Mouse (Mus musculus): Measurements from ENCODE around the gene Gpr157. TPM values are rescaled to one million over a fixed set of nuclear protein-coding genes. Genes with fewer than 3 reads are reported as not detected.
"Not testable (repeated sequence)": the region's sequence is repeated elsewhere in the genome, so short reads cannot be mapped to it uniquely, and the experiment has no call there.

Gpr157 gene
- polyA plus RNA-seq (2016; fragmentation: Nextera tagmentation; extraction: Ambion mirVana), result 0.18 and 0.37 TPM in 2 replicates

DNA sequence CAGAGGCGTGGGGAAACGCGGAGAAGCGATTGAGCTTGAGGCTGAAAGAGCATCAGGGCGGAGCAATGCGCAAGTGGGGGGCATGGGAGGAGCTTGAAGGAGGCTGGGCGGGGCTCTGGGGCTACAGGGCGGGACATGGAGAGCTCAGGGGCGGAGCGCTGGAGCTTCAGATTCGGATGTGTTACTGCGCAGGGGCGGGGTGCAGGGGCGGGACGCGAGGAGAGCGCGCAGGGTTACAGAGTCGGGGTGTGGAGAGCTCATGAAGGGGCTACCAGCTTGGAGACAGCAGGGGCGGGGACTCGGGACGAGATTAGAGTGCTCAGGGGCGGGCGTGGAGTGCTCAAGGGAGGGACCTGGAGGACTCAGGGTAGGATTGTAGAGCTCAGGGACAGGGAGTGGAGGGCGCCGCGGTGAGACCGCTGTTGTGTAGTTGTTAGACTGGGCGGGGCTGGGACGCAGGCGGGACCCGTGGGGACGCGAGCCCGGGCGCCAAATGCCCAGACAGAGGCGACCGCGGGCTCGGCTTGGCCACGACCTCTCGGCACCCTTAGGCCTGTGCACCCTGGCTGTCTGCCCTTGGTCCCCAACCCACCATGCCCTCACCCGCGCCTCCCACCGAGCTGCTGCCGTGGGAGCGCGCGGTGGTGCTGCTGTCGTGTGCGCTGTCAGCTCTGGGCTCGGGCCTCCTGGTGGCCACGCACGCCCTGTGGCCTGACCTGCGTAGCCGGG is at the start of gene Gpr157:
Gpr157 (plus strand) TSS at position 205 of the 729 bp plus-strand sequence.
- Histone ChIP-seq H3K9ac (peak within 1 kb of the TSS; percentile 63), H3K4me3 (peak within 1 kb of the TSS; percentile 62), H3K36me3 (no peaks in the 10 kb centered on the region), H3K9me3 (replicated peaks) (no peaks in the 10 kb centered on the region), H3K27me3 (replicated peaks) (peaks cover 49% of the 10 kb centered on the region), H3K4me1 (peaks cover 17% of the 10 kb centered on the region), H3K27ac (no peak within 1 kb of the TSS), H3K4me2 (peak within 1 kb of the TSS; percentile 96)
- ATAC-seq, result peak; percentile 95
- WGBS (ENCODE audit: insufficient replicate concordance), result 1% methylated on average over 54 of the region's 56 CpGs

DNA sequence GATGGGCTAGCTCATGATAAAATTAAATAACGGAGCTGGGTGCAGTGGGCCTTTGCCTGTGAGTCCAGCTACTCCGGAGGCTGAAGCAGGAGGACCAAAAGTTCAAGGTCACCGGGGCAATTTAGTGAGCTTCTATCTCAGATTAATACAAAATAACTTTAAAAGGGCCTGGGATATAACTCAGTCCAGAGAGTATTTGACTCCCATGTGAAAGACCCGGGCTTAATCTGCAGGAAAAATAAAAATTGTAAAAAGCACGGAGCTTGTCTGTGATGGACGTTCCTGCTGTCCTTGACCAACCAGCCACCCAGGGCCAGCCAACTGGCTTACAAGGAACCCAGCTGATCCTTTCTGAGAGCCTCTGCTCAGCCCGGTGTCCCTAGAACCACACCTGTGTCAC is 48.6 kb upstream of the Gpr157 start:
- no peak for ATAC-seq
- Histone ChIP-seq H3K27ac (no peak overlapping the region), H3K4me1 (peaks cover 1% of the 10 kb centered on the region; the same call in 1 of the 2 replicates), H3K9me3 (replicated peaks) (no peaks in the 10 kb centered on the region; the same call in 1 of the 2 replicates), H3K9ac (no peak overlapping the region), H3K27me3 (replicated peaks) (peaks cover 39% of the 10 kb centered on the region), H3K4me2 (no peak overlapping the region), H3K36me3 (no peaks in the 10 kb centered on the region), H3K4me3 (no peak overlapping the region)
- 71% methylated on average over 7 of the region's 7 CpGs for WGBS (ENCODE audit: insufficient replicate concordance)

DNA sequence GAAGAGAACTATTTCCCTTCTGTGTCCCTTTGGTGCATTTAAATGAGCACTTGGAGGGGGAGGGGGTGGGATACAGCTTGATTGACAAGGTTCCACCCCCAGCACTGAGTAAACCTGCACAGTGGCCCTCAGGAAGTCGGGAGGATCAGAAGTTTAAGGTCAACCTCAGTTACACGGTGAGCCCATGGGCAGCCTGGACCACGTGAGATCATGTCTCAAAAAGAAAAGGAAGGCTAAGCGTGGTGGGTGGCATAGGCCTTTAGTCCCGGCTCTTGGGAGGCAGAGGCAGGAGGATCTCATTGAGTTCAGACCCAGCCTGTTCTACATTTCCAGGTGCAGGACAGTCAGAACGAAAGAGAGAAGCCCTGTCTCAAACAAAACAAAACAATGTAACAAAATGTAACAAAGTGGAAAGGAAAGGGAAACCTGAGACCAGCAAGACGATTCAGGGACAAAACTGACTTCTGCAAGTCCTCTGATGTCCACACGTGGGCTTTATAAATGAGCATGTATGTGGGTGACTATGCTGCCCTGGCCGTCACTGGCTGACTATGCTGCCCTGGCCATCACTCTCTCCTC is 47.1 kb upstream of the Gpr157 start:
- Histone ChIP-seq H3K4me3 (no peak overlapping the region), H3K27me3 (replicated peaks) (peaks cover 31% of the 10 kb centered on the region), H3K4me2 (no peak overlapping the region), H3K27ac (no peak overlapping the region), H3K4me1 (no peaks in the 10 kb centered on the region), H3K9ac (no peak overlapping the region), H3K9me3 (replicated peaks) (no peaks in the 10 kb centered on the region; the same call in 1 of the 2 replicates), H3K36me3 (no peaks in the 10 kb centered on the region)
- ATAC-seq, result peak; percentile 40; the same call in 1 of the 2 replicates
- 52% methylated on average over 9 of the region's 9 CpGs for WGBS (ENCODE audit: insufficient replicate concordance)

DNA sequence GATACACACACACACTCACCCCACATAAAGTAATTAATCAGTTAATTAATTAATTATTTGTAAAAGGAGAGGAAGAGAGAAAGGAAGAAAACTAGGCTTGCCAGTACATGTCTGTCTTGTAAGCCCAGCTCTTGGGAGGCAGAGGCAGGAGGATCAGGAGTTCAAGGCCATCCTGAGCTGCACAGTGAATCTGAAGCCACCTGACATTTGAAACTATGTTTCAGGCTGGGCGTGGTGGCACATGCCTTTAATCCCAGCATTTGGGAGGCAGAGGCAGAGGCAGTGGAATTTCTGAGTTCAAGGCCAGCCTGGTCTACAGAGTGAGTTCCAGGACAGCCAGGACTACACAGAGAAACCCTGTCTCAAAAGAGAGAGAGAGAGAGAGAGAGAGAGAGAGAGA is 46.3 kb upstream of the Gpr157 start:
- not testable (repeated sequence) for H3K4me2 ChIP-seq; H3K4me1 ChIP-seq; H3K4me3 ChIP-seq; H3K9me3 ChIP-seq (replicated peaks); H3K9ac ChIP-seq; ATAC-seq; H3K27ac ChIP-seq; H3K36me3 ChIP-seq
- 32% methylated on average over 1 of the region's 1 CpGs for WGBS (ENCODE audit: insufficient replicate concordance)
- peaks cover 31% of the 10 kb centered on the region for H3K27me3 ChIP-seq (replicated peaks)

DNA sequence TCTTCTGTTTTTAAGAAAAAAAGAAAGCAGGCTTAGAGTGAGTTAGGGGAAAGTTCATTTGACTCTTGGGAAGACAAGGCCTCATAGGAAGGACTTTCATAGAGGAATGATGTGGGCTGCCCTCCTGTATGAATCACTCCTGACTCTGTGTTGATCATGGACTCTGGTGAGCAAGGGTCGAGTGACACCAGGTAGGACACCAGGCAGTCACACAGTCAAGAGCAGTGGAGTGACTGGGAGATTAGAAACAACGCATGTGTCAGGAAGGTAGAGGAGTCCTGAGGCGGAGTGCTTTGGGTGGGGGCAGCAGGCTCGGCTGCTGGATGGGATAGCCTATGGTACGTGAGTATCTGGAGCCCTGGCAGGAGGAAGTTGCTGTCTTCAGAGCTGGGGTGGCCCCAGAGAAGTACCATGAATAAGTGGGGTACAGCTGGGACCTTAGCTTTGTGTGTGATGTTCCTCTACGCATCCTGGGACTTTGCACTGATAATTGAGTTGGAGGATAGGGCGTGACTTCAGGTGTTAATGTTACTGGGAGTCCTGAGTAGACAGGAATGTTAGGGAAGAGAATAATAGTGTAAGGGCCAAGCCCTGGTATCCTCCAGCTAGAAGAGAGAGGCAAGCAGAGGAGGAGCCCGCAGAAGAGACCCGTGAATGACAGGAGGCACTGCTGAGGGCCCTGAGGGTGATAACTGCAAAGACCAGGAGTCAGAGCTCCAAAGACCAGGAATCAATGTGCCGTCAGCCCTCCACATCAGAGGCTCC is 45.6 kb upstream of the Gpr157 start:
- no peak for ATAC-seq
- H3K4me2 ChIP-seq, result no peak overlapping the region
- H3K9ac ChIP-seq, result no peak overlapping the region
- peaks cover 33% of the 10 kb centered on the region for H3K27me3 ChIP-seq (replicated peaks)
- H3K4me1 ChIP-seq, result no peaks in the 10 kb centered on the region
- H3K36me3 ChIP-seq, result no peaks in the 10 kb centered on the region
- no peak overlapping the region for H3K27ac ChIP-seq
- 62% methylated on average over 10 of the region's 10 CpGs for WGBS (ENCODE audit: insufficient replicate concordance)
- no peaks in the 10 kb centered on the region; the same call in 1 of the 2 replicates for H3K9me3 ChIP-seq (replicated peaks)
- no peak overlapping the region for H3K4me3 ChIP-seq

DNA sequence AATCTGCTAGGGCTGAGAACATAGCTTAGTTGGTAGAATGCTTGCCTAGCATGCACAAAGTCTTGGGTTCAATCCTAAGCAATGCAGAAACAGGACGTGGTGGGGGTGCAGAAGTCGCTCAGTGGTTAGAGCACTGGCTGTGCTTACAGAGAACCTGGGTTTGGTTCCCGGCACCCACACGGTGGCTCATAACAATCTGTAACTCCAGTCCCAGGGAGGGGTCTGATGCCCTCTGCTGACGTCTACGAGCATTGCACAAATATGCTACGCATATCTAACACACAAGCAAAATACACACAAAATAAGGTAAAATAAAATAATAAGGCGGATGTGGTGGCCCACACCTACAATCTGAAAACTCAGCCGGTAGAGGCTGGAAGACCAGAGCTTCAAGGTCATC is 43.6 kb upstream of the Gpr157 start:
- H3K4me3 ChIP-seq, result no peak overlapping the region
- H3K27ac ChIP-seq, result no peak overlapping the region
- WGBS (ENCODE audit: insufficient replicate concordance), result 79% methylated on average over 9 of the region's 9 CpGs
- H3K27me3 ChIP-seq (replicated peaks), result peaks cover 48% of the 10 kb centered on the region
- H3K4me1 ChIP-seq, result peaks cover 10% of the 10 kb centered on the region
- ATAC-seq, result no peak
- H3K36me3 ChIP-seq, result no peaks in the 10 kb centered on the region
- no peak overlapping the region for H3K9ac ChIP-seq
- H3K4me2 ChIP-seq, result no peak overlapping the region
- no peaks in the 10 kb centered on the region; the same call in 1 of the 2 replicates for H3K9me3 ChIP-seq (replicated peaks)

DNA sequence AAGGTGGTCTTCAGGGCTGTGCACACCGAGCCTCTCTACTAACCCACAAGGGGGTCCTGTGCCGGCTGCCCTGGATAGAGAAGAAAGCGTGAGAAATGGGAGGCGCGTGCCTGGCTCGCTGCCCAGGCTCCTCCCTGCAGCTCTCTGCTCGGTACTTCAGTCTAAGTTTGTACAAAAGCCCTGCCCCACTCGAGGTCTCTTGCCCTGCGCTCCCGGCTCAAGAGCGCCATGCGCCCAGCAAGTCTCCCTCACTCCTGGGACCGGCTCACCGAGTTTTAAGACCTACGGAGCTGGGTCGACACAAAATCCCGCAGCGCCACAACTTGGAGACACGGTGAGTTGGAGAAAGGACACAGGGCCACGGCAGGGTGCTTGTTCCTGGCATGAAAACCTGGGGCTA is 39.1 kb upstream of the Gpr157 start:
- H3K9ac ChIP-seq, result no peak overlapping the region
- H3K4me2 ChIP-seq, result peak overlapping the region; percentile 57
- no peaks in the 10 kb centered on the region; the same call in 1 of the 2 replicates for H3K9me3 ChIP-seq (replicated peaks)
- ATAC-seq, result no peak
- H3K27me3 ChIP-seq (replicated peaks), result peaks cover 77% of the 10 kb centered on the region
- H3K36me3 ChIP-seq, result no peaks in the 10 kb centered on the region
- H3K27ac ChIP-seq, result no peak overlapping the region
- H3K4me3 ChIP-seq, result peak overlapping the region; percentile 38
- WGBS (ENCODE audit: insufficient replicate concordance), result 2% methylated on average over 20 of the region's 20 CpGs
- H3K4me1 ChIP-seq, result peaks cover 14% of the 10 kb centered on the region

DNA sequence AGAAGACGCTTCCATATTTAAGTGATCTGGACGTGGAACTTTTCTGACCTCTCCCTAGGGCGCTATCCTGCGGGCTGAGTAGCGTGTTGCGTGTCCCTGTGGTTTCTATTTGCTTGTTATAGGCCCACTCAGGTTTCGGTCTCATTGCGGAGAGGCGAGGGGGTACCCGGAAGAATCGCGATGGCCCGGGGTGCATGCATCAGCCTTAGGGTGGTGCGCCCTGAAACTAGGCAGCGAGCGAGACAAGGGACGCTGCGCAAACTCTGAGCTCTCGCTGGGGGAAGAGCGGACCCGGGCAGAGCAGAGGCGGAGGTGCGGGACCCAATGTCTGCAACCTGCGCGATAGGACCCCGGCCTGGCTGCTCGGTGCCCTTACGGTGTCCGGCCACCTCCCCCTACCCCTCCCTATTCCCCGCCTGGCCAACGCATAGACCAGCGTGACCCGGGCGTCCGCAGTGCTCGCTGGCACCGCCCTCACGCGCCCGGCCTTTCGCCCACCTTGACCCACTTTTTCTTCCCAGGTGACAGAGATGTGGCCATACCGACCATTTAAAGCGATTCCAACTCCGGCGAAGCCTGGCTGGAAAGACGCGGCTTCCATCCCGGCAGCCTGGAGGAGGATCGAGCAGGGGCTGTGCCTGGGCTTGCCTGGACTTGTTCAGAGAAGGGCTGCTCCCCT is 38.5 kb upstream of the Gpr157 start:
- Histone ChIP-seq H3K9ac (peak overlapping the region; percentile 22; the same call in 1 of the 2 replicates), H3K4me2 (peak overlapping the region; percentile 57), H3K27me3 (replicated peaks) (peaks cover 83% of the 10 kb centered on the region), H3K4me3 (peak overlapping the region; percentile 38), H3K9me3 (replicated peaks) (no peaks in the 10 kb centered on the region; the same call in 1 of the 2 replicates), H3K4me1 (peaks cover 14% of the 10 kb centered on the region), H3K36me3 (no peaks in the 10 kb centered on the region), H3K27ac (no peak overlapping the region)
- 3% methylated on average over 49 of the region's 49 CpGs for WGBS (ENCODE audit: insufficient replicate concordance)
- ATAC-seq, result no peak

DNA sequence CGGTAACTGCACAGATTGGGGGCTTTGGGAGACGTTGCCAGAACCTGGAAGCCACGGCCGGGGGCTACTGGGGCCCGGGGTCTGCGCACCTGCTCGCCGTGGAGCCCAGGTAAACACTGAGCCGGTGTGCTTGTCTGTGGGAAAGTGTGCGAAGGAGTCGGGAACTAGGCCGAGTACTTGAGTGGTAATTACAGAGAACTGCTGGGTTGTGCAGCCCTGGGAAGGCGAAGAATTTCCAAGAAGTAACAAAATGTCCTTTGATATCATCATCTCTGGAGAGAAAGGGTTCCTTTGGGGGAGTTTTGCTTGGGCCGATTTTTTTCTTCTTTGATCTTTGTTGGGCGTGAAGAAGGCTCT is 38.0 kb upstream of the Gpr157 start:
- H3K36me3 ChIP-seq, result no peaks in the 10 kb centered on the region
- peak overlapping the region; percentile 38 for H3K4me3 ChIP-seq
- H3K4me1 ChIP-seq, result peaks cover 14% of the 10 kb centered on the region
- whole genome bisulfite sequencing (ENCODE audit: insufficient replicate concordance), result 13% methylated on average over 15 of the region's 15 CpGs
- no peak for ATAC-seq
- peak overlapping the region; percentile 22; the same call in 1 of the 2 replicates for H3K9ac ChIP-seq
- H3K4me2 ChIP-seq, result peak overlapping the region; percentile 57
- H3K9me3 ChIP-seq (replicated peaks), result no peaks in the 10 kb centered on the region
- no peak overlapping the region for H3K27ac ChIP-seq
- H3K27me3 ChIP-seq (replicated peaks), result peaks cover 84% of the 10 kb centered on the region

DNA sequence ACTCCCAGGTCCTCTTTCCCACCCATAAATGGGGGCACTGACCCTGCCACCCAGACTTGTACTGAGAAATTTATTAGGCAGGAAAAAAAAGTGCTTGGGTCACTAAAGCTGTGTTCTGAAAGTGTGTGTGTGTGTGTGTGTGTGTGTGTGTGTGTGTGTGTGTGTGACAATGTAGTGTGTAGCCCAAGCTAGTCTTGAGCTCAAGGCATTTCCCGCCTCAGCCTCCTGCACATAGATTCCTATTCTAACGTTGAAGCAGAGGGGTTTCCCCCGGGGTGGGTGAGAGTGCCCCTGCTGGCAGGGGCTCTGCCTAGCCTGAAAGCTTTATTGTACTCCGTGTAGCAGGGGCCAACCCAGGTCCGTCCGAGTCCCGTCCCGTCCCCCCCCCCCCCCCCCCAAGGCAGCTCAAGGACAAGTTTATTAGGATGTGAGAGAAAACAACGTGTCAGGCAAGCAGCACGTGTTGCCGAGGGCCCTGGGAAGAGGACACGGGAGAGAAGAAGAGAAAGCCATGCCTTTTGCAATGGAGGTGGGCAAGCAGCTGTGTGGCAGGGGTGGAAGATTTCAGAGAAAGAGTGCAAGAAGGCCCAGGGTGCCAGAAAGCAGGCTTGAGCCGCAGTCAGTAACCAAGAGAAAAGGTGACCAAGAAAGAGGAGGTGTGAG is 37.5 kb upstream of the Gpr157 start:
- Histone ChIP-seq H3K36me3 (no peaks in the 10 kb centered on the region), H3K9ac (no peak overlapping the region), H3K4me1 (peaks cover 14% of the 10 kb centered on the region), H3K9me3 (replicated peaks) (no peaks in the 10 kb centered on the region), H3K4me2 (no peak overlapping the region), H3K27me3 (replicated peaks) (peaks cover 83% of the 10 kb centered on the region), H3K27ac (no peak overlapping the region), H3K4me3 (no peak overlapping the region)
- no peak for ATAC-seq
- WGBS (ENCODE audit: insufficient replicate concordance), result 14% methylated on average over 13 of the region's 13 CpGs

DNA sequence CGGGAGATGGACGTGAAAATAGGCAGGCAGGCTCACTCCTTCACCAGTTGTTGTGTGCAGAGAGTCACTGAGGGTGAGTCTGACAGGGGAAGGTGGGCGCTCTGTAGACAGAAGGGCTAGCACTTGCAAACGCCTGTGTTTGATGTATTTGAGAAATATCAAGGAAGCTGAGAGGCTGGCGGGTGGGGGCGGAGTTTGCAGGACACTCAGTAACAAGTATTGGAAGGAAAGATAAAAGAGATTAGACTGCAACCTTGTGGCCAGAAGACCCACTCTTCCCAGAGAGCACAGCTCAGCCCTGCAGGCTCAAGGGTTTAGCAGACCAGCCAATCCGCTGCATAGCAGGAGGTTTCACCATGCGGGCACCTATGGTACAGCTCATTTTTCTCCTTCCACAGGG is 35.7 kb upstream of the Gpr157 start:
- H3K27me3 ChIP-seq (replicated peaks), result peaks cover 66% of the 10 kb centered on the region
- 47% methylated on average over 8 of the region's 8 CpGs for WGBS (ENCODE audit: insufficient replicate concordance)
- no peak for ATAC-seq
- no peaks in the 10 kb centered on the region for H3K9me3 ChIP-seq (replicated peaks)
- H3K4me2 ChIP-seq, result no peak overlapping the region
- H3K4me1 ChIP-seq, result peaks cover 14% of the 10 kb centered on the region
- no peak overlapping the region for H3K4me3 ChIP-seq
- H3K9ac ChIP-seq, result no peak overlapping the region
- H3K36me3 ChIP-seq, result no peaks in the 10 kb centered on the region
- H3K27ac ChIP-seq, result no peak overlapping the region
